8 mouse cellular contexts compared by ENCODE assay signal in the genomic region with DNA sequence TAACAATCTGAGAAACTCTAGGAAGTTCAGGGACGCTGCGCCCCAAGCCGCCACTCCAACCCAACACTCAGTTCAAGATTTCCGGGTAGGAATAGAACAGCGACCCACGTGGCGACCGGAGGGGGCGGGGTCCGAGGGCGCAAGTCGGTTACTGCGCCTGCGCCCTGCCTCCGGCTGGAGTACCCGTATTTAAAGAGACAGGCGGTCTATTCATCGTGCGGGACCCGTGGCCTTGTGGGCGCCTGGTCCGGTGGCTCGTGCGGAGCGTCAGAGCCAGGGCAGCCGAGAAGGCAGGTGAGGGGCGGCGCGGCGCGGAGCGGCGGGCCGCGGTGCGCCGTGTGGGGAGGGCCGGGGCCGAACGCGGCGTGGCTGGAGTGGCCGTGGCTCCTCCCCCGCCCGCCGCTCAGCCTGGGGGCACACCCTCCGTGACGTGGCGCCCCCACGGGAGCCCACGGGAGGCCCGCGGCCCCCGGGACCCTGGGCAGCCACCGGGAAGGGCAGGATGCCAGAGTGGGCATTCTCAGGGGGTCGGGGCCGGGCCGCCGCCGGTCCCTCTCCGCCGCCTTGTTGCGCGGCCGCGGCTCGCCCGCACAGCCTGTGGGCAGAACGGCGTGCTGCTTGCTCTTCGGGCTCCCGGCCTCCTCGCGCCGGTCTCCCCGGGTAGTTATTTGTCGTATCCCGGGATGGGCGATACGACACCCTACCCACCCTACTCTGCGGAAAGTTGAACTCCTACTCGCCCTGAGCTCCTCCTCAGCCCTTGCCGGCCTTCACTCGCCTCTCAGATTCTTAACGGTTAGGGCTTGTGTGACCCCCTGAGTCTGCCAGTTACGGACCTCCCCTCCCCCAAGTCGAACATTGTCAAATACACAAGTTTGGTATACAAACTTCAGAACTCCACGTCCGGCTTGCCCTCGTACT. TPM values are rescaled to one million over a fixed set of nuclear protein-coding genes. Genes with fewer than 3 reads are reported as not detected.
DNase-seq lines count a peak whose midpoint lies in the region; ATAC-seq and TF ChIP-seq lines count a peak whose summit lies in the region.

Gene Lig3, plus strand, starts transcription at position 126 of the 921 bp plus-strand sequence.

- peaks cover 26% of the 10 kb centered on the region for H3K4me1 ChIP-seq in hindbrain, embryonic 13.5 days (replicated peaks)

- H3K9me3 ChIP-seq in hindbrain, embryonic 13.5 days, result no peaks in the 10 kb centered on the region

- H3K27ac ChIP-seq in hindbrain, embryonic 13.5 days, result peak within 1 kb of the TSS; percentile 98

- H3K4me3 ChIP-seq in hindbrain, embryonic 13.5 days, result peak within 1 kb of the TSS; percentile 86

- DNase-seq in Patski (ENCODE audit: low read depth, low spot score), result peak; percentile 39
- DNase-seq in cerebellum, postnatal 14 days, result peak; percentile 97
- DNase-seq in frontal cortex, postnatal 14 days (ENCODE audit: low spot score in 2 of 2), result peak; percentile 90 to 92
- DNase-seq in layer of hippocampus, postnatal 25 days (ENCODE audit: extremely low spot score in 1 of 2, low spot score in 1 of 2), result peak; percentile 89 to 91
- DNase-seq in lung, postnatal 25 days (ENCODE audit: low spot score), result peak; percentile 96
- peak; percentile 96 for DNase-seq in retina, embryonic 14.5 days (ENCODE audit: low spot score)
- peak; percentile 98 for DNase-seq in thymus, postnatal 4 days

- peaks cover 28% of the 10 kb centered on the region for H3K36me3 ChIP-seq in hindbrain, embryonic 13.5 days

- POLR2A ChIA-PET in Patski (lab: Charles Lee), result interaction anchor here (0.9 to 1.3 kb wide), 2 partner anchors 17 to 91 kb away, joined by 3 read pairs; no protein-coding TSS in a partner anchor

- H3K9ac ChIP-seq in hindbrain, embryonic 13.5 days, result peak within 1 kb of the TSS; percentile 96

- H3K27me3 ChIP-seq in Patski, result no peaks in the 10 kb centered on the region
- no peaks in the 10 kb centered on the region for H3K27me3 ChIP-seq in hindbrain, embryonic 13.5 days

- ATAC-seq in Patski, result peak; percentile 93
- ATAC-seq in hindbrain, embryonic 13.5 days (ENCODE audit: low FRiP score), result peak; percentile 97

- CTCF ChIA-PET in Patski (lab: Charles Lee), result interaction anchor here (0.9 to 1.4 kb wide), 2 partner anchors 23 to 110 kb away, joined by 3 read pairs; no protein-coding TSS in a partner anchor

- WGBS in hindbrain, embryonic 13.5 days, result under 1% methylated on average over 74 of the region's 90 CpGs

- H3K4me2 ChIP-seq in hindbrain, embryonic 13.5 days, result peak within 1 kb of the TSS; percentile 71

- in situ Hi-C loops in Patski (cut with MboI; ENCODE audit: low pct_unique_long_range_greater_than_20kb), result no loop called here

- TF ChIP-seq CTCF in Patski (IDR thresholded peaks at IDR 0.05), result no peak

RNA-seq across cellular contexts. Expression of gene Lig3, which starts in this region (rescaled TPM):
- polyA plus RNA-seq in Patski (2021), result 29.5 TPM
- 27.0 and 29.9 TPM in 2 replicates for polyA plus RNA-seq in hindbrain, embryonic 13.5 days (2015; fragmentation: Nextera tagmentation; extraction: Ambion mirVana)
- 10 to 100 TPM; 22.3 to 26.1 TPM for total RNA-seq in layer of hippocampus, postnatal 25 days (2021)

Comparison
In these comparisons a context has a peak if more than half of its experiments do, and no peak if none do; other contexts are left out.
1. Peak in every context shown above with its lines: DNase-seq, ATAC-seq, H3K4me3 ChIP-seq and H3K27ac ChIP-seq.
2. DNase-seq: peak in every context shown above with its lines; median percentile 98 in thymus, postnatal 4 days; 97 in cerebellum, postnatal 14 days; 96 in lung, postnatal 25 days; 96 in retina, embryonic 14.5 days; 91 in frontal cortex, postnatal 14 days; 90 in layer of hippocampus, postnatal 25 days; 39 in Patski.